Mouse (Mus musculus) hindbrain, embryonic 15.5 days (tissue): Measurements from ENCODE around the gene Olfr982. TPM values are rescaled to one million over a fixed set of nuclear protein-coding genes. Genes with fewer than 3 reads are reported as not detected.

Experiments used
- ATAC-seq: fragments of 200-750 bp; cut with Nextera tagmentation; 2 replicates; pipeline ENCODE4 v1.8.0; 2017; ENCODE audit warnings: low read depth, moderate number of reproducible peaks, moderate TSS enrichment; ENCODE audit not compliant: low FRiP score
- H3K27ac ChIP-seq: fragments of 300-500 bp; sonication (generic); replicated peaks from 2 replicates; pipeline ENCODE4 v1.5.1; 2015; ENCODE audit warnings: mild to moderate bottlenecking, inconsistent platforms
- H3K27me3 ChIP-seq: fragments of 300-500 bp; sonication (generic); 2 replicates; pipeline ENCODE4 v1.6.1; 2015; ENCODE audit warnings: control low read depth, inconsistent platforms
- H3K36me3 ChIP-seq: fragments of 300-500 bp; sonication (generic); 2 replicates; pipeline ENCODE4 v1.6.1; 2015; ENCODE audit warnings: control low read depth, inconsistent platforms
- H3K4me1 ChIP-seq: fragments of 300-500 bp; sonication (generic); replicated peaks from 2 replicates; pipeline ENCODE4 v1.6.1; 2015; ENCODE audit warnings: control low read depth, inconsistent platforms
- H3K4me2 ChIP-seq: fragments of 300-500 bp; sonication (generic); 2 replicates; pipeline ENCODE4 v1.6.1; 2015; ENCODE audit warnings: moderate library complexity, mild to moderate bottlenecking, inconsistent platforms
- H3K4me3 ChIP-seq: fragments of 300-500 bp; sonication (generic); 2 replicates; pipeline ENCODE4 v1.5.1; 2015; ENCODE audit warnings: mild to moderate bottlenecking, inconsistent platforms
- H3K9ac ChIP-seq: fragments of 300-500 bp; sonication (generic); 2 replicates; pipeline ENCODE4 v1.6.1; 2015; ENCODE audit warnings: inconsistent platforms
- H3K9me3 ChIP-seq: fragments of 300-500 bp; sonication (generic); 2 replicates; pipeline ENCODE4 v1.6.1; 2016; ENCODE audit warnings: control low read depth, inconsistent platforms
- WGBS: fragments of 180-500 bp; shearing (Covaris S2); methylation state at CpG from one replicate; pipeline ENCODE4 v1.1.7; 2015; 5-methylcytosine and 5-hydroxymethylcytosine counted together
- polyA plus RNA-seq: library from polyadenylated mRNA; unstranded; fragments of >200 nt; fragmentation: Nextera tagmentation; extraction: Ambion mirVana; gene quantifications from 2 replicates; pipeline ENCODE4 v1.2.1, GENCODE M21; 2015

The Olfr982 gene
- not detected in 2 replicates for polyA plus RNA-seq

DNA sequence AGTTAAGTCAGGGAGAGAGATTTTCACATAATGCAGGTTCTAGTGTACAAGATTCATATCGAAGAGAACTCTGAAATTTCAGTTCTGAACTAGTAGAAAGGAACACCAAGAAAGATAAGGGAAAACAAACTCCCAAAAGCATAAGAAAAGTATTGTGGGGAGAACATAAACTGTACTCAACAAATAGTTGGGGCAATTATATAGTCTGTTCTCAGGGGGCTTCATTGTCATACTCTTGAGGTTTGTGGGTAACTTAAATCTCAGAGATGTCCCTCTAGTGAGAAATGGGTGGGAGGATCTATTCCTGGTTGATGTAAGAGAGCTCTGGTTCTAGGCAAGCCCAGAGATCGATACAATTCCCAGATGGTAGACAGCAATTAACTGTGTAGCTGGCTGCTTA, at the start of gene Olfr982:
Olfr982 (plus strand) TSS at position 301 of the 400 bp plus-strand sequence.
- H3K4me1 ChIP-seq: no peaks in the 10 kb centered on the region
- H3K27ac ChIP-seq: no peak within 1 kb of the TSS
- no peak within 1 kb of the TSS for H3K4me2 ChIP-seq
- WGBS: 75% methylated on average over 2 of the region's 2 CpGs
- no peak within 1 kb of the TSS for H3K9ac ChIP-seq
- no peak within 1 kb of the TSS for H3K4me3 ChIP-seq
- H3K36me3 ChIP-seq: no peaks in the 10 kb centered on the region
- ATAC-seq: no peak
- no peaks in the 10 kb centered on the region for H3K9me3 ChIP-seq
- H3K27me3 ChIP-seq: no peaks in the 10 kb centered on the region

DNA sequence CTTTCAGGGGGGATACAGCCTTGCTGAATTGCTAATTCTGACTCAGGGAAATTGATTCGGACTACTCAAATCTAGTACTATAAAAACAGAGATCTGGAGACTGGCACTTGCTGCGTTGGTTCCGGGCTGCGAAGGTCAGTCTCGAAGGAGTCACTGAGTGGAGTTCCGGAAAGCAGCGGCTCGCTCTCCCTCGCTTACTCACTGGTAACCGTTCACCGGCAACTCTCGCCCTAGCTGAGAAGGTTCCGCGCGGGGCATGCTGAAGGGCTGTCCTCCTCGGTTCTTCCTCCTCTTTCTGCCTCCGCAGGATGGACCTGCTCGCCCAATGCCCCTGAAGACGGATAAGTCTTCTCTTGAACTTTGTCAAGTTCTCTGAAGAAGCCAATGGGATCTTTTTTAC, 23.5 kb upstream of the Olfr982 start:
- Histone ChIP-seq H3K9me3 (no peaks in the 10 kb centered on the region), H3K27ac (no peak overlapping the region), H3K4me1 (no peaks in the 10 kb centered on the region), H3K4me2 (no peak overlapping the region), H3K9ac (no peak overlapping the region), H3K27me3 (no peaks in the 10 kb centered on the region), H3K36me3 (no peaks in the 10 kb centered on the region), H3K4me3 (no peak overlapping the region)
- WGBS: 91% methylated on average over 19 of the region's 19 CpGs
- no peak for ATAC-seq

DNA sequence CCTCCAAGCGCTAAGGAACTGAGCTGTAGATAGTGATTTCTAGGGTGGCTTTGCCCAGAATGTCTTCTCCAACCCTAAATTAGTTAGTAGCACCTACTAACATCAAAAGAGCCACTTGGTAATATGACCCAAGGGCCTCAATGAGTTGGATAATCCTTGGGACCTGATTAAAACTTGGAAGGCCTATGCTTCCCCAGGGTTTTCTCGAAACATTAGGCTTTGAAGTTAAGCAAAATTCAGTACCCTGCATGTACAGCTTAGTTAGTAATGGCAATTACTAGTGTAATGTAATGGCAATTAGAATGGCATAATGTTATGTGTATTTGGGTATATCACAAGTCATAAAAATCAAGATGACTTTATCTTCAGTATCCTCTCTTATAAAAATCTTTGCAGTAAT, 19.9 kb downstream of the Olfr982 start, which contains the start of gene Olfr983:
Olfr983 (minus strand) TSS at position 101 of the 400 bp plus-strand sequence.
- H3K4me1 ChIP-seq: no peaks in the 10 kb centered on the region
- H3K9me3 ChIP-seq: no peaks in the 10 kb centered on the region
- H3K27ac ChIP-seq: no peak within 1 kb of the TSS
- no peak for ATAC-seq
- 91% methylated on average over 2 of the region's 2 CpGs for WGBS
- no peak within 1 kb of the TSS for H3K4me2 ChIP-seq
- H3K36me3 ChIP-seq: no peaks in the 10 kb centered on the region
- no peak within 1 kb of the TSS for H3K4me3 ChIP-seq
- no peak within 1 kb of the TSS for H3K9ac ChIP-seq
- H3K27me3 ChIP-seq: no peaks in the 10 kb centered on the region

DNA sequence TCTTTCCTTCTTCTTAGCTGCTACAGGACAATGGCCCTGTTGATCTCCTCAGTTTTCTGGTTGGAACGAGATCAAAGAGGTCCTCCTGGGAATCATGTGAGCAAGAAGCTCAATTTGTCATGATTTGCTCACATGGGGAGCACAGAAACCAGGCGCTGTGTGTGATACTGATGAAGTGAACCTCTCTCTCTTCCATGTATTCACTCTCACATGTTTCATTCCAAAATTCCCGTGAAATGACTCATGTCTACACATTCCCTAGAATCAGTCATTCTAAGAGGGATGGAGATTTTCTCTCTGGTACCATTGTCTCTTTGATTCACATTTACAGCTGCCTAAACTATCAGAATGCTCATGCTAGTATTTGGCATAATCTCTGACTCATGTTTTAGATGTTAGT, 21.1 kb downstream of the Olfr982 start:
- 57% methylated on average over 3 of the region's 3 CpGs for WGBS
- ATAC-seq: no peak
- H3K36me3 ChIP-seq: no peaks in the 10 kb centered on the region

DNA sequence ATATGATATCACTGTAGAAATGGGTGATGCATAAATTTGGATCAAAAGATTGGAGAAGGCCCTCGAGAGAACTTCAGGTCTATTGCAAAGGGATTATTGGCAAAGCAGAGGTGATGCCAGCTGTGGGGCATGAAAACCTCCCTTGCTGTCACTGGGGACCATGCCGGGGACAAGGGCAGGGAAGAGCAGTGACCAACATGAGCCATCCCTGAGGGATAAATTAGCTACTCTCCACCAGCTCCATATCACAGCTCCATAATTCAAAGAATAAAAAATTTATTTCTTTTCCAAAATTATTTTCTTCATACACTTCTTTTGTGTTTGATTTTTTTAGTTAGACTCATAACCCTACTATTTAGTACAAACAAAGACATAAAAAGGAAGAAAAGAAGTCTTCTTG, 40.5 kb downstream of the Olfr982 start, which contains the start of gene Olfr984:
Olfr984 (minus strand) TSS at position 101 of the 400 bp plus-strand sequence.
- Histone ChIP-seq H3K4me3 (no peak within 1 kb of the TSS), H3K27me3 (no peaks in the 10 kb centered on the region), H3K36me3 (no peaks in the 10 kb centered on the region), H3K27ac (no peak within 1 kb of the TSS), H3K4me1 (no peaks in the 10 kb centered on the region), H3K9me3 (no peaks in the 10 kb centered on the region), H3K4me2 (no peak within 1 kb of the TSS), H3K9ac (no peak within 1 kb of the TSS)
- WGBS: 92% methylated on average over 2 of the region's 2 CpGs
- no peak for ATAC-seq

More for the DNA sequence above, 21.1 kb downstream of the Olfr982 start:
- Histone ChIP-seq H3K27ac (no peak overlapping the region), H3K27me3 (no peaks in the 10 kb centered on the region), H3K4me2 (no peak overlapping the region), H3K9ac (no peak overlapping the region), H3K4me3 (no peak overlapping the region), H3K4me1 (no peaks in the 10 kb centered on the region), H3K9me3 (no peaks in the 10 kb centered on the region)

DNA sequence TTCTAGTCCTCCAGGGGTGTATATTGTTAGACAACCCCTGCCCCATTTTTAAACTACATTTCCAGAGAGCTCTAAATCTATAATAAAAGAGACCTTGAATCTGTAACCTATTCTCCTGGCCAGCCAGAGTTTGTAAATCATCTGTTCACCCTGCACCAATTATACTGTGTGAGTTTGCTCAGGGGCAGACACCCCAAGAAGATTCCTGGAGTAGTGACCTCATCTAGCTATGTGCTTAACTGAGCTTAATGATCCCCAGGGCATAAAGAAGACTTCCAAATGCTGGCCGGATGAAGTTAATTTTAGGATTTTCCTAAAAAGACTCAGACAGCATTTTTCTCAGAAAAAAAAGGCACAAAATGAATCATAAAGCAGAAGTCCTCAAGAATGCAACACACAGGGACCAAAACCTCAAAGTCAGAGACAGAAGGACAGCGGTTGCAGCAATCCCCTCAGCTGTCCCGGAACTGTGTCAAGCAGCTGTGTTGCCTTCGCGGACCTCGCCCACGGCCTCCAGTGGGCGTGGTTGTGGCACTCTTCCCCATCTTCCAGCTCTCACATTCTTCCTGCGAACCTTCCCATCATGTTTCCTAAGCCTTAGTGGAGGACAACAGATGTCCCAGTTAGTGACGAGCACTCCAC, 43.1 kb downstream of the Olfr982 start:
- Histone ChIP-seq H3K27me3 (no peaks in the 10 kb centered on the region), H3K9me3 (no peaks in the 10 kb centered on the region), H3K9ac (no peak overlapping the region), H3K36me3 (no peaks in the 10 kb centered on the region), H3K4me3 (no peak overlapping the region), H3K27ac (no peak overlapping the region), H3K4me2 (no peak overlapping the region), H3K4me1 (no peaks in the 10 kb centered on the region)
- ATAC-seq: no peak
- 70% methylated on average over 10 of the region's 10 CpGs for WGBS

DNA sequence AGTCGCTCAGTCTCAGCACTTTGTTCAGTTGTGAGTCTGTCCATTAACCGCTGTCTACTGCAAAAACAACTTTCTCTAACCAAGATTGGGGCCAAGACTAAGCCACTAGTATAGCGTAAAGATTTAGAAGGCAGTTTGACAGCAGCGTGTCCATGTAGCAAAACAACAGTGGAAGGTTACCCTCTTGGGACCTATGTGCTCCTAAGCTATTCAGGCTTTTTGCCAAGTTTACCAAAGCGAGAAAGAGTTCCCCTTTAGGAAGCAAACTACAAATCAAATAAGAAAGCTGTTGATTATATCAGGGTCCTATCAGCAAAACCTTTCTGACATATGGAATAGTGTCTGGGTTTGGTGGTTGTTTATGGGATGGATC, 43.6 kb downstream of the Olfr982 start:
- no peak overlapping the region for H3K4me2 ChIP-seq
- H3K27ac ChIP-seq: no peak overlapping the region
- H3K27me3 ChIP-seq: no peaks in the 10 kb centered on the region
- no peak overlapping the region for H3K4me3 ChIP-seq
- H3K9ac ChIP-seq: no peak overlapping the region
- H3K9me3 ChIP-seq: no peaks in the 10 kb centered on the region
- ATAC-seq: no peak
- H3K4me1 ChIP-seq: no peaks in the 10 kb centered on the region
- 72% methylated on average over 5 of the region's 5 CpGs for WGBS
- H3K36me3 ChIP-seq: no peaks in the 10 kb centered on the region

Other genes with a start within 250 kb of the Olfr982 start
- gene Olfr971, start 237.0 kb upstream of the Olfr982 start, polyA plus RNA-seq: not detected in 2 replicates
- gene Olfr972, start 207.4 kb upstream of the Olfr982 start, polyA plus RNA-seq: not detected in 2 replicates
- gene Olfr229, start 166.5 kb upstream of the Olfr982 start, polyA plus RNA-seq: not detected in 2 replicates
- gene Olfr974, start 136.3 kb upstream of the Olfr982 start, polyA plus RNA-seq: not detected in 2 replicates
- gene Olfr975, start 121.8 kb upstream of the Olfr982 start, polyA plus RNA-seq: 0.05 TPM in 1 of 2 replicates, not detected in the other
- gene Olfr976, start 112.7 kb upstream of the Olfr982 start, polyA plus RNA-seq: not detected in 2 replicates
- not detected in 2 replicates for gene Olfr978, start 81.7 kb upstream of the Olfr982 start, polyA plus RNA-seq
- not detected in 2 replicates for gene Olfr979, start 70.4 kb upstream of the Olfr982 start, polyA plus RNA-seq
- gene Olfr980, start 64.2 kb upstream of the Olfr982 start, polyA plus RNA-seq: not detected in 2 replicates
- not detected in 2 replicates for gene Olfr981, start 52.4 kb upstream of the Olfr982 start, polyA plus RNA-seq
- gene Olfr983, start 19.8 kb downstream of the Olfr982 start, polyA plus RNA-seq: not detected in 2 replicates
- gene Olfr984, start 40.4 kb downstream of the Olfr982 start, polyA plus RNA-seq: not detected in 2 replicates
- not detected in 2 replicates for gene Olfr985, start 56.4 kb downstream of the Olfr982 start, polyA plus RNA-seq
- not detected in 2 replicates for gene Tmem225, start 74.3 kb downstream of the Olfr982 start, polyA plus RNA-seq
- gene Olfr986, start 107.1 kb downstream of the Olfr982 start, polyA plus RNA-seq: not detected in 2 replicates
- 10.3 and 10.9 TPM in 2 replicates for gene Zfp202, start 118.5 kb downstream of the Olfr982 start, polyA plus RNA-seq
- gene Scn3b, start 195.4 kb downstream of the Olfr982 start, polyA plus RNA-seq: 137 and 151 TPM in 2 replicates